Mouse (Mus musculus): ENCODE measurements at regions not wholly inside any gene's neighbourhood (a gene's known extent, or its start where the extent isn't known, plus 50 kb on each side); places are given as distances from the start of the nearest gene placed in this dataset.

DNA sequence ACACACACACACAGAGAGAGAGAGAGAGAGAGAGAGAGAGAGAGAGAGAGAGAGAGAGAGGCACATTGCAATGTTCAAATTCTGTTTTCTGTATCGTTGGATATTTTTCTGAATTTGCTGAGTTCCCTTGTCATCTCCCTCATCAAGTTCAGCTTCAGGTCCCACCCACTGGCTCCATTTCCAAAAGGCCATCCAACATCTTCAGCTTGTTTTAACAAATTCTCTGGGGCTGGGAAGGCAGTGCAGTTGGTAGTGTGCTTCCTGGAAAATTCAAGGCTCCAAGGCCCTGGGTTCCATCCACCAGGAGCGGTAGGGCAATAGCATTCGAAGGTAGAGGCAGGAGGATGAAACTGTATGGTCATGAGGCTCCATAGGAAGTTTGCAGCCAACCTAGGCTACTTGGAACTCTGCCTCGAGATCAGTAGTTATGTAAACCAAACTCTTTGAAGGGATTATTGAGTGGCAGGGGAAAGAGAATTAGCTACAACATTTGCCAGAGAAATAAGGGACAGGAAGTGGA lies 105.9 kb downstream of the Polr2m start:
- DNase-seq (ENCODE audit: extremely low spot score in 1 of 2, low spot score in 2 of 2): no peak
- TF ChIP-seq CTCF (IDR thresholded peaks at IDR 0.05): no peak
- Histone ChIP-seq H3K4me3 (no peak overlapping the region), H3K27ac (no peak overlapping the region)
- intact Hi-C loops (cut with DNase I): no loop called here

DNA sequence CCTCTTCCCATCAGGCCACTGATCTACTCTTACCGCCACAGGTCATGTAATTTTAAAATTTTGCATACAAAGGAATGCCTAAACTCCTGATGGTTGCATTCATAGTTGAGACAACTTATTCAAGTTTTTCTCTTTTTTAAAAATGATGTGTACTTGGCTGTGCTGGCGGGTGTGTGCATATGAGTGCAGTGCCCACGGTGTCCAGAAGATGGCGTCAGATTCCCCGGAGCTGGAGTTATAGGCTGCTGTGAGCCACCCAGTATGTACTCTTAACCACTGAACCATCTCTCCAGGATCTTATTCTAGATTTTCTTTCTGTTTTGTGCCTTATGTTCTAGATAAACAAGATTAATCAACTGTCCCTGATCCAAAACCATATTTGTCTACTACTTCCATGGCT lies 116.0 kb downstream of the Polr2m start:
- peak; percentile 8 for TF ChIP-seq CTCF (IDR thresholded peaks at IDR 0.05)
- intact Hi-C loops (cut with DNase I): no loop called here
- no peak overlapping the region for H3K27ac ChIP-seq
- no peak for DNase-seq (ENCODE audit: extremely low spot score in 1 of 2, low spot score in 2 of 2)
- no peak overlapping the region for H3K4me3 ChIP-seq

DNA sequence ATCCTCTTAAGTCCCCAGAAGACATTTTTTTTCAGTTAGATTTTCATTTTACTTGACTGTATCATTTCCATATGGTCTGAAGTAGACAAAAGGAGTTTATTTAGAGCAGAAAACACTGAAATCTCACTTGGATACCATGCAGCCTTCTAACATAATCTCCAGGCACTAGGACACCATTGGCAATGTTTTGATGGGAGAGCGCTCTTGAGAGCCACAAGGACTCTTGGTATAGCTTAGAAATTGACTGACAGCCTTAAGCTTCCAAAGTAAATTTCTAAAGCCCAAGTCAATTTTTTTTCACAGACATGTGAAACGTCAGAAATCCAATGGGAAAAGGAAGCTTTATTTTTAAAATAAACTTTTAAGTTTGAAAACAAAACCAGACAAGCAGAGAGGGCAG lies 116.5 kb downstream of the Polr2m start:
- H3K27ac ChIP-seq: no peak overlapping the region
- H3K4me3 ChIP-seq: no peak overlapping the region
- no peak for TF ChIP-seq CTCF (IDR thresholded peaks at IDR 0.05)
- intact Hi-C loops (cut with DNase I): no loop called here
- no peak for DNase-seq (ENCODE audit: extremely low spot score in 1 of 2, low spot score in 2 of 2)

DNA sequence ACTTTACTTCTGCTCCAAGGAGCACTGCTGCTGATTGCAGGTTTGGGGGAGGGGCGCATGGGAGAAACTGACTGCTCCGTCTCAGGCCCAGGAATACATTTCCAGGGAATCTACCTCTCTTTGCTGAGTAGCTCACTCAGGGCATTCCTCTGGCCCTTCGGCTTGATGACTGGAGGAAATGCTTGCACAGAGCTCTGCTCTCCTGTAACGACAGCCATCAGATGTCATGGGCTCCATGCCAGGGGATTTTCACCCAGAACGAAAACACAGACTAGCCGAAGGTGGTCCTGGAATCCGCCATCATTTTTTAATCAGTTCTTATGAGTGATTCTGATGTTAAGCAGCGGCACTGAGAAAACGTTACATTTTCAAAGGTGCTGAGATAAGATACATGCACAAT lies 119.2 kb downstream of the Polr2m start:
- DNase-seq (ENCODE audit: extremely low spot score in 1 of 2, low spot score in 2 of 2): no peak
- Histone ChIP-seq H3K27ac (no peak overlapping the region), H3K4me3 (no peak overlapping the region)
- intact Hi-C loops (cut with DNase I): no loop called here
- no peak for TF ChIP-seq CTCF (IDR thresholded peaks at IDR 0.05)

DNA sequence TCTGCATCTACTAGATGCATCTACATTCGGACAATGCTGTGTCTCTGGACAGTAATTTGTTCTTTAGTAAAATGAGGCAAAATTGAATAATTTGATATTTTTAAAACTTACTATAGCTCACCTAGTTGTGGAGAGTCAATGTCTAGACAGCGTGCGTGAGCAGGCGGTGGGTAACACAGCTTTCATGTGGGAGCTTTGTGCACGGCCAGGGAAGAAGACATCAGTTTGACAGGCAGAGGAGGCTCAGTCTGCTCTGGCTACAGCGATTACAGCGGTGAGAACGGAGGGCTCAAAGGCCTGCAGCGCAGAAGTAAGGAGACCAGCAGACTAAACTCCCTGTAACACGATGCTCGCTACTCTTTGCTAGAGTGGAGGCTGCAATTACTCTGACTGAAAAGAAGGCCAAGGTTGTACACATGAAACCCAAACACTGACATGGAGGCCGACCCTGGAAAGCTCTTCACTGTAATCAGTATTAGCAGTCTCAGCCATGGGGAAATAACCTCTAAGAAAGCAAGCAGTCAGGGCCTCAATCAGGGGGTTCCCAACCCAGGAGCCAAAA lies 120.5 kb downstream of the Polr2m start:
- intact Hi-C loops (cut with DNase I): no loop called here
- Histone ChIP-seq H3K27ac (no peak overlapping the region), H3K4me3 (no peak overlapping the region)
- TF ChIP-seq CTCF (IDR thresholded peaks at IDR 0.05): no peak
- no peak for DNase-seq (ENCODE audit: extremely low spot score in 1 of 2, low spot score in 2 of 2)

DNA sequence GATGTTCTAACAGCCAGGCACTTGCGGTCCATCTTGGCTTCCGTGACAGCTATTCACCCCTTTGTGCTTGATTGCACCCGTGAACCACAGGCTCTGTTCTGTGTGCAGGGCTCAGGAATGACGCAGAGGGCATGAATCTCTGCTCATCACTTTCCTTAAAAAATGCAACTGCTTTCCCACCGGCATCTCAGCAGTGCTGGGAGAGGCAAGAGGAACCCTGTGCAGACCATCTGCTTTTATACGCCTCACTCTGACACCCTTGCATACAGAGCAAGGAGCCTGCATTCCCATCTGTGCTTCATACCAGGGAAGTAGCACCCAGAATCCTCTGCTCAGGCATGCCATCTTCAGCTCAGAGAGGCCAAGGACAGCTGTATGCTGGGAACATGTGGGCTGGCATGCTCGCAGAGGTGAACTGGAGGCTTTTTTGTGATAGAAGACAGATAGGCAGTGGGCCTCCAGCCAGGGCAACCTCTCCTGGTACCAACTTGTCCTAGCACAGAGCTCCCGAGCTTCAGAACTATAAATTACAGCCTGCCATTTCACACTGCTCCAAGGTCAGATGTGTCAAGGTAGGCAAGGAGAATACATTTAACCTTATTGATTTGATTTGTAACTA lies 121.6 kb downstream of the Polr2m start:
- Histone ChIP-seq H3K4me3 (no peak overlapping the region), H3K27ac (no peak overlapping the region)
- TF ChIP-seq CTCF (IDR thresholded peaks at IDR 0.05): no peak
- intact Hi-C loops (cut with DNase I): no loop called here
- DNase-seq (ENCODE audit: extremely low spot score in 1 of 2, low spot score in 2 of 2): no peak

DNA sequence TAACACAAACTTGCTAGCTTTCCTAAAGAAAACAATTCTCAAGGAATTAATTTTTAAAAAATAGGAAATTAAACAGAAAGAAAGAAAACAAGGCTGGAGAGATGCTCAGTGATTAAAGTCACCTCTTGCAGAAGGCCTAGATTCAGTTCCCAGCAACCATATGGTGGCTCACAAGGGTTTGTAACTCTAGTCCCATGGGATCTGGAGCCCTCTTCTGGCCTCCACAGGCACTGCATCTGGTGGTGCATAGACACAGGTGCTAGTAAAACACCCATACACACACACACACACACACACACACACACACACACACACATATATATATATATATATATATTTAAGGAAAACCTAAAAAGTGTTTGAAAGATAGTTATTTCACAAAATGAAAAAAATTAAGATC lies 123.3 kb downstream of the Polr2m start:
- Histone ChIP-seq H3K4me3 (no peak overlapping the region), H3K27ac (no peak overlapping the region)
- DNase-seq (ENCODE audit: extremely low spot score in 1 of 2, low spot score in 2 of 2): no peak
- no peak; the same call in 1 of the 2 replicates for TF ChIP-seq CTCF (IDR thresholded peaks at IDR 0.05)
- intact Hi-C loops (cut with DNase I): no loop called here

DNA sequence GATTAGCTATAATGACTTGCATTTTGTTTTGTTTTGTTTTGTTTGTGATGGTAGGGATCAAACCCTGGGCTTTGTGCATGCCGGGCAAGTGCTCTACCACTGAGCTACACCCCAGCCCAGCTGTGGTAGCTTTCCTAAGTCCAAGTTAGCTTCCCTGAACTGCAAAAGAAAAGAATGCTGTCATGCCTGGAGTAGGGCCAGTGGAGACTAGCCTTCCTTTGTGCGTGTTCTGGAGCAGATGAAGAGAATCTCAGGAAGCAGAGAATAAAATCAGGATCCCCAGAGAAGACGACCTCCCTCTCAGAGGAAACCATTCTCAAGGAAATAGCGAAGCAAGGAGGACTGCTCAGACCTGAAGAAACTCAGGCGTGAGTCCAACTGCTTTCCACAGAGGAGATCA lies 123.8 kb downstream of the Polr2m start:
- Histone ChIP-seq H3K27ac (no peak overlapping the region), H3K4me3 (no peak overlapping the region)
- TF ChIP-seq CTCF (IDR thresholded peaks at IDR 0.05): no peak
- intact Hi-C loops (cut with DNase I): no loop called here
- DNase-seq (ENCODE audit: extremely low spot score in 1 of 2, low spot score in 2 of 2): no peak

DNA sequence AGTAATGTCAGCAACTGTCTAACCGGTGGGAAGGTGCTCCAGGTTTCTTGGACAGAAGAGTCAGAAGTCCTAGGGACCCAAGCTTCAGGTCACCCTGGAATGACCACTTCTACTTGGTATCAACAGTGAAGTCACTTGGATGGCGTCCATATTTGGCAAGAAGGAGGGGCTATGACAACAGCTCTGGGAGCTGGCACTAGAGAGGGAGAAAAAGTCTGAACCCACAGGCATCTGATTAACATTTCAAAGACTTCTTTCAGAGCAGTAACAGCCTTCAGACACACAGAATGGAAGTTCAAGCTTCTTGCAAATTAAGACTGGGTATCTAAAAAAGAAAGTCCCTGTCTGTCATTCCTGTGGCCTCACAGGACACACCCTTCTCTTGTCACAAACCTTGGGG lies 124.4 kb downstream of the Polr2m start:
- TF ChIP-seq CTCF (IDR thresholded peaks at IDR 0.05): no peak
- no peak overlapping the region for H3K27ac ChIP-seq
- intact Hi-C loops (cut with DNase I): no loop called here
- no peak for DNase-seq (ENCODE audit: extremely low spot score in 1 of 2, low spot score in 2 of 2)
- no peak overlapping the region for H3K4me3 ChIP-seq

DNA sequence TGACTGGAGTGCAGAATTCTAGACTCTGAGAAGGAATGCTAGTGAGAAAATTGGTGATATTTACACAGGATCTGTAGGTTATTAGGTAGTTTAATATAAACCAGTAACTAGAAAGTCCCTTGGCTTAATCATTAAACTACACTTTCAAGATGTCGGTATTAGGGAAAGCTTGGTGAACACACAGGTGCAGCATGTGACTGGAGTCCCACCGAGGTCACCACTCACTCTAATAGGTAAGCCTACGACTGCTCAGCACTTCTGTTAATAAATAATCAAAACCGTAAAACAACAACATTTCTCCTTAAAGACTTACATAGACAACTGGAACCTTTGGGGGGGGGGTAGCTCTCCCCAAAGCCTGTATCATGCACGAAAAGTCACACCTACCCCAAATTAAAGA lies 125.1 kb downstream of the Polr2m start:
- no peak for TF ChIP-seq CTCF (IDR thresholded peaks at IDR 0.05)
- no peak overlapping the region for H3K4me3 ChIP-seq
- DNase-seq (ENCODE audit: extremely low spot score in 1 of 2, low spot score in 2 of 2): no peak
- H3K27ac ChIP-seq: no peak overlapping the region
- intact Hi-C loops (cut with DNase I): no loop called here

DNA sequence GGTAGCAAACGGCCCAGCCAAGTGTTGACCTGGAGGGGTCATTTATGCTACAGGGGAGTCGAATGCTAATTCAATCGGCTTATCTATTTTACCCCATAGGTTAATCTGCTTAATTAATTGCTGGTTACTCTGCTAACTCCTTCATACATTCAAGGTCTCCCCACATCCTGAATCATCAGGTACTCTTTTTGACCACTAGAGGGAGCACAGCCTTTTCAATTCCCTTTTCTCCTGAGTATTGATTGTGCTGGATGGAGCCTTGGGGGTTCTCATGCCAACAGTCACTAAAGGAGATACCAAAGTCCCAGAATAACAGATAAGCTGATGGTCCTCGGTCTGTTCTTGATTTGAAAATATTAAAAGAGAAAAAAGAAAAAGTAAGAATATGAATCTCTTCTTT lies 126.8 kb downstream of the Polr2m start:
- peak; percentile 93 for TF ChIP-seq CTCF (IDR thresholded peaks at IDR 0.05)
- DNase-seq (ENCODE audit: extremely low spot score in 1 of 2, low spot score in 2 of 2): peak in 1 of 2 experiments; percentile 15
- no peak overlapping the region for H3K4me3 ChIP-seq
- intact Hi-C loops (cut with DNase I): loop anchor here (1.0 to 10.0 kb wide), 2 partner anchors 88 to 144 kb away; partner anchors contain the start of gene Aldh1a2
- H3K27ac ChIP-seq: no peak overlapping the region

DNA sequence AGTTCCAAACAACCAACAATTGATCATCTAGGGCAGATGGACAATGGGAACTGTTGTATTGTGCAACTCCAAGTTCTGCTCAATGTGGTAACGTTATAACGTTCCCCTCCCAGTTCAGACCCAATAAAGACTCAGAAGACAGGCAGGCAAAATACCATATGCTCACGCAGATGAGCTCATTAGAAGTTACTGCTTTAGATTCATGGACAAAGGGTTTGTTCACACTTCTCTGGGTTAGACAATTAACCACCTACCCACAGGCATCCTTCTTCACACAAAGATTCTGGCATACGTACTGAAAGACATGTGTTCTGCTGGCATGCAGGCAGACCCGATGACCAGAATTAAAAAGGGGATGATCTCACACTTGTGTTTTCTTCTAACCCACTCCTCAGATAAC lies 130.0 kb downstream of the Polr2m start:
- no peak for DNase-seq (ENCODE audit: extremely low spot score in 1 of 2, low spot score in 2 of 2)
- H3K4me3 ChIP-seq: no peak overlapping the region
- TF ChIP-seq CTCF (IDR thresholded peaks at IDR 0.05): no peak
- intact Hi-C loops (cut with DNase I): loop anchor here (10.0 kb wide), 1 partner anchor 141 kb away; the partner anchor contains the start of gene Aldh1a2
- no peak overlapping the region for H3K27ac ChIP-seq
